Mouse (Mus musculus): ENCODE data around the gene Ankrd44.
A peak's percentile ranks its signal among the peaks of the same experiment; 100 is the strongest.

Gene Ankrd44

GRCm38 (mm10) chr1:54713231-54714173, 212.7 kb downstream of the Ankrd44 start:
- TF ChIP-seq GATA4 (IDR thresholded peaks at IDR 0.05; ENCODE audit: insufficient replicate concordance, low read length): peak; percentile 45; the same call in 1 of the 2 replicates

- no peak for TF ChIP-seq GATA4 (IDR thresholded peaks at IDR 0.05; ENCODE audit: insufficient replicate concordance, low read length)
Observed at GRCm38 (mm10) chr1:54711568-54711967, 214.6 kb downstream of the Ankrd44 start.

- no peak for TF ChIP-seq GATA4 (IDR thresholded peaks at IDR 0.05; ENCODE audit: insufficient replicate concordance, low read length)
Observed at GRCm38 (mm10) chr1:54710550-54710949, 215.6 kb downstream of the Ankrd44 start.

- no peak for TF ChIP-seq GATA4 (IDR thresholded peaks at IDR 0.05; ENCODE audit: insufficient replicate concordance, low read length)
Observed at GRCm38 (mm10) chr1:54707888-54708565, 218.2 kb downstream of the Ankrd44 start.

GRCm38 (mm10) chr1:54707036-54707887, 218.9 kb downstream of the Ankrd44 start:
- no peak for TF ChIP-seq GATA4 (IDR thresholded peaks at IDR 0.05; ENCODE audit: insufficient replicate concordance, low read length)

GRCm38 (mm10) chr1:54706621-54707020, 219.6 kb downstream of the Ankrd44 start:
- TF ChIP-seq GATA4 (IDR thresholded peaks at IDR 0.05; ENCODE audit: insufficient replicate concordance, low read length): no peak

- no peak for TF ChIP-seq GATA4 (IDR thresholded peaks at IDR 0.05; ENCODE audit: insufficient replicate concordance, low read length)
Observed at GRCm38 (mm10) chr1:54703466-54703865, 222.7 kb downstream of the Ankrd44 start.

GRCm38 (mm10) chr1:54702918-54703317, 223.3 kb downstream of the Ankrd44 start:
- no peak for TF ChIP-seq GATA4 (IDR thresholded peaks at IDR 0.05; ENCODE audit: insufficient replicate concordance, low read length)

- TF ChIP-seq GATA4 (IDR thresholded peaks at IDR 0.05; ENCODE audit: insufficient replicate concordance, low read length): no peak
Observed at GRCm38 (mm10) chr1:54695396-54695795, 230.8 kb downstream of the Ankrd44 start.

- TF ChIP-seq GATA4 (IDR thresholded peaks at IDR 0.05; ENCODE audit: insufficient replicate concordance, low read length): no peak
Observed at GRCm38 (mm10) chr1:54691824-54692223, 234.4 kb downstream of the Ankrd44 start.

GRCm38 (mm10) chr1:54690291-54690965, 235.8 kb downstream of the Ankrd44 start:
- peak; percentile 99 for TF ChIP-seq GATA4 (IDR thresholded peaks at IDR 0.05; ENCODE audit: insufficient replicate concordance, low read length)

- TF ChIP-seq GATA4 (IDR thresholded peaks at IDR 0.05; ENCODE audit: insufficient replicate concordance, low read length): no peak
Observed at GRCm38 (mm10) chr1:54688441-54688840, 237.7 kb downstream of the Ankrd44 start.

GRCm38 (mm10) chr1:54684316-54684715, 241.9 kb downstream of the Ankrd44 start:
- TF ChIP-seq GATA4 (IDR thresholded peaks at IDR 0.05; ENCODE audit: insufficient replicate concordance, low read length): peak; percentile 90; the same call in 1 of the 2 replicates

GRCm38 (mm10) chr1:54679556-54679955, 246.6 kb downstream of the Ankrd44 start:
- no peak for TF ChIP-seq GATA4 (IDR thresholded peaks at IDR 0.05; ENCODE audit: insufficient replicate concordance, low read length)

Measured in liver, adult (tissue).